Mouse (Mus musculus) gastrocnemius, postnatal 25 days (tissue): Measurements from ENCODE around the gene Nelfe. TPM values are rescaled to one million over a fixed set of nuclear protein-coding genes. Genes with fewer than 3 reads are reported as not detected.
A peak's percentile ranks its signal among the peaks of the same experiment; 100 is the strongest.
"Not testable (repeated sequence)": the region's sequence is repeated elsewhere in the genome, so short reads cannot be mapped to it uniquely, and the experiment has no call there.

Source experiments
- DNase-seq: peaks from one replicate; pipeline ENCODE4 v3.0.0; 2022
- microRNA-seq, 2 experiments: library from miRNA; unstranded; fragments of <30 nt; microRNA quantifications; one replicate each; pipeline ENCODE4 v1.2.0; 2021; ENCODE audit warnings: borderline replicate concordance in 2 of 2
- total RNA-seq, 2 experiments: library from RNA; stranded (reverse); gene quantifications; 1 replicate in 1 of 2; 2 replicates in 1 of 2; pipeline ENCODE4 v1.2.3; 2021

Nelfe gene
- total RNA-seq, 2 experiments from 2014 or later: 7.7 to 8.9 TPM

DNA sequence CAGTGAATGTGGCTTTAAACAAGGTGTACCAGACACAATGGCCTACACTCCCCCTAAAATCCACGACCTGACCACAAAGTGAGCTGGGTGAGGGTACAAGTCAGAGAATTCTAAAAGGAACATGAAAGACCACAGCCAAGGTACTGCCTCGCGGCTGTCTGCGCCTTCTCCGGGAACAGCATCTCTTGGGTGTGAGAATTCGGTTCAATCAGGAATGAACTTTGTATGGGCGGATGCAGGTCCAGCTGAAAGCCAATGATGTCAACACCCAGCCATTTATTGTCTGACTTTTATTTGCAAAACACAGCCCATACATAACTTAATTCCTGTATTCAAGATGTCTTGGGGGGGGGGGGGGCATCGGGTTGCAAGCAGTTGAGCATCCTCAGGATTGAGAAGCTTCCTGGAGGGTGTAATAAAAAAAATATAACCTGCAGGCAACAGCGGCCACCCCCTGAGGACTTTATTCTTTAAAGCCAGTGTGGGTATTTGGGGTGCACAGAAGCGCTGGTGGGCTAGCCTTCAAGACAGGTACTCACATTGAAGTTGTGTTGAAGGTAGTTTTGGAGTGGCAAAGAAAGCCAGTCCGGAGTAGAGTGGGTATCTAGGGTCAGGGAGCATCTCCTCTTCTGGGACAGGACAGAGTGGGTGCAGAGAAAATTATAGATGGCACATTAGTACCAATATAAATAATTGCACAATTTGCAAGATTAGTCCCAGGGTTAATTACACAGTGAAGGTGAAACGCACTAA lies 43.1 kb downstream of the Nelfe start:
- DNase-seq: no peak

DNA sequence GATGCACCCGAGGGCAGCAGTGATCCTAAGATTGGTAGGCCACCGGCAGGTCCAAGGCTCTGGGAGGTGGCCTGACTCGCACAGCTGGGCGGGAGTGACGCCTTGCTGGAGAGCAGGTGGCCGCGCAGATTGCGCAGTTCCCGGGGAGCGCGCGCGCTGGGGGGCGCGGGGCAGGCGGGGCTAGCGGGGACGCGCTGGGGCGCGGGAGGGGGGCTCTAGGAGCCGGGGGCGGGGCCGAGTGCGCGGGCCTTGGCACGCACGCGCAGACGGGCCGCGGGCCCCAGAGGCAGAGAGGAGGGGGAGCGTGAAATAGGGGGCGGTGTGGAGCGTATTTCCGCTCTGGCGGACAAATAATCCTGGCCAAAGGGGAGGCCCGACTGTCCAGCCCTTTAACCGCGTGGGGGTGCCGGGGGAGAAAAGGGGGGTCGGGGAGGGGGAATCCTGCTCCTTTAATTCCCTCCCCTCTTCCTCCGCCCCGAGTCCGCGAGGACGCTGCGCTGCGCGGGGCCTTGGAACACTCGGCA lies 43.9 kb downstream of the Nelfe start:
- DNase-seq: peak; percentile 94

DNA sequence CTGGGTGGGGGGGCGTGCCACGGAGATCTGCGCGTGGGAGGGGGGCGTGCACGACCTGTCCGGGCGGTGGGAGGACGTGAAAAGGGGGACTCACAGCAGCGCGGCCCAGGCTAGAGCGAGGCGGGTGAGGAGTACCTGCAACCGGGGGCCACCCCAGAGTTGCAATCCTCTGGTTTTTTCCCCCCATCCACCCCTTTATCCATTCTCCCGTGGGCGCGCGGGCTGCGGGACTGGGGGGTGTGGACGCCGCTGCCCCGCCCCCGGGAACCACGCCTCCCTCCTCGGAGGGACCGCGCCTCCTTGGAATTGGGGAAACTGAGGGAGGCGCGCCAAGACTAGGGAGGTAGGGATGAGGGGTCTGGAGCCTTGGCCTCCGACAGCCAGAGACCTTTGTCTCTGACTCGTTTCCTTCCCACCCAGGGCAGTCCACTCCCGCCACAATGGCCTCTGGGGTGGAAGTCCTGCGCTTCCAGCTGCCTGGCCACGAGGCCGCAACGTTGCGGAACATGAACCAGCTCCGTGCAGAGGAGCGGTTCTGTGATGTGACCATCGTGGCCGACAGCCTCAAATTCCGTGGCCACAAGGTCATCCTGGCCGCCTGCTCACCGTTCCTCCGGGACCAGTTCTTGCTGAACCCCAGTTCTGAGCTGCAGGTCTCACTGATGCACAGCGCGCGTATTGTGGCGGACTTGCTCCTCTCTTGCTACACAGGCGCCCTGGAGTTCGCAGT lies 44.8 kb downstream of the Nelfe start:
- DNase-seq: peak; percentile 57

DNA sequence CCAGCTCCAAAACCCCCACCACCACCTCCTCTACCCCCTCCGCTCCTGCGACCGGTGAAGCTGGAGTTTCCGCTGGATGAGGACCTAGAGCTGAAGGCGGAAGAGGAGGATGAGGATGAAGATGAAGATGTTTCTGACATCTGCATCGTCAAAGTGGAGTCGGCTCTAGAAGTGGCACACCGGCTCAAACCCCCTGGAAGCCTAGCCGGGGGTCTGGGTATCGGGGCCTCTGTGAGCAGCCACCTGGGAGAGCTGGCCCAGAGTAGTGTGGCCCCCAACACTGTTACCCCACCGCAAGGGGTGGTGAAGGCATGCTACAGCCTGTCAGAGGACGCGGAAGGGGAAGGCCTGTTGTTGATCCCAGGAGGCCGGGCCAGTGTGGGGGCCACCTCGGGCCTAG lies 45.5 kb downstream of the Nelfe start:
- DNase-seq: no peak

DNA sequence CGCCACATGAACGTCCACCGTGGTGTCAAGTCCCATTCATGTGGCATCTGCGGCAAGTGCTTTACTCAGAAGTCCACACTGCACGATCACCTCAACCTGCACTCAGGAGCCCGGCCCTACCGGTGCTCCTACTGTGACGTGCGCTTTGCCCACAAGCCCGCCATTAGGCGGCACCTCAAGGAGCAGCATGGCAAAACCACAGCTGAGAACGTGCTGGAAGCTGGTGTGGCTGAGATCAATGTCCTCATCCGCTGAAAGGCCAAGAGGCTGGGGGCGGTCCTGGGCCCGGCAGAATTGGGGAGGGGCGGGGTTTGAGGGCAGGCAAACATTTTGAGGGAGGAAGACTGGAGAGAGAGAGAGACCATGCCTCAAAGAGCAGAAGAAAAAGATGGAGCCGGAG lies 46.2 kb downstream of the Nelfe start:
- DNase-seq: no peak

DNA sequence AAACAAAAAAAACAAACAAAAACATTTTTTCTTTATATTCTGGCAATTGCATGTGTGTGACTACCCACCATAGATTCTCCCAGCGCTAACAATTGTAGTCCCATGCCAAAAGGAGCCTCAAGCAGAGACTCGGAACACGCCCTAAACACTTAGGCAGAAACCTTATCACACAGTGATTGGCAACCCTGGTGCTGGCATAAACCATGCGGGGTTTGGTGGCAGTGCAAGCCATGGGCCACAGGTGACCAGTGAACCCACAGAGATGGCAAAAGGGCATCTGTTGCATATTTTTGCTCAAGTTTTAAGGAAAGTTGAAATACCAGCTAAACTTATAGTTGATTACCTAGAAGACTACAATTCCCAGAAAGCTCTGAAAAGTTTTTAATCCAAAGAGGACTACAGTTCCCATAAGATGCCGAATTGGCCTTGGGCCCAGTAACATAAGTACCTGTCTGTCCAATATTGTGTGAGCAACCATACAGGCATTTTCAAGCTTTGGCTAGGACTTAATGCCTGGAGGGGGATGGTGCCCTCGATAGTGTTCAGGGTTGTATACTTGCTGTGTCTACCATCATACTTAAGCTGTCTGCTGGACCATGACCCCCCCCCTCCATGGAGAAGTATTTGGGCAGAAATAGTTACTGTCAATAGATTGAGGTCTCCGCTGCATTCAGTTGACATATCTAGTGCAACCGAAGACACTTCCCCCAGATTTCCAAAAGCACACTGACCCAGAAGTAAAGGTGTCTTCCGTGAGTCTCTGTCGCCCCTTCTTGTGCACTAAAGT lies 47.4 kb downstream of the Nelfe start:
- DNase-seq: no peak

DNA sequence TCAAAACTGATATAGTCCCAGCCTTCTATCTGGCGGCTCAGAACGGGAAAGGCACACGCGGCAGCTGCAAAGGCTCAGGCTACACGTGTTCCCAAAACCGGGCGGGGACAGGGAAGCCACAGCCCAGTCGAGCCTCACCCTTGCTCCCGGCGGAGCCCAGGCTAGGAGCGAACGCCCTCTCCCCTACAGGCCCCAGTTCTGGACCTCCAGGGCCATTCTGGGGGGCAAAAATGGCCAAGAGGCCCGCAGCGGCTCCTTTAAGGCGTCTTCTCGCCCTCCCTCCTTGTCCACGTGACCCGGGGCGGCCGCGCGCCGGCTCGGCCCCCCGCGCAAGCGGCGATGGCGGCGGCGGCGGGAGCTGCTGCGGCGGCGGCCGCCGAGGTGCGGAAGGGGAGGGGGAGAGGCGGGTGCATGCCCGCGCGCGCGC lies 48.0 kb downstream of the Nelfe start, which contains the start of the genes C2 and Ehmt2:
TSS of gene C2 (minus strand) at position 106 of the 427 bp plus-strand sequence.
TSS of gene Ehmt2 (plus strand) at position 310 of the 427 bp plus-strand sequence.
- DNase-seq: peak; percentile 84

DNA sequence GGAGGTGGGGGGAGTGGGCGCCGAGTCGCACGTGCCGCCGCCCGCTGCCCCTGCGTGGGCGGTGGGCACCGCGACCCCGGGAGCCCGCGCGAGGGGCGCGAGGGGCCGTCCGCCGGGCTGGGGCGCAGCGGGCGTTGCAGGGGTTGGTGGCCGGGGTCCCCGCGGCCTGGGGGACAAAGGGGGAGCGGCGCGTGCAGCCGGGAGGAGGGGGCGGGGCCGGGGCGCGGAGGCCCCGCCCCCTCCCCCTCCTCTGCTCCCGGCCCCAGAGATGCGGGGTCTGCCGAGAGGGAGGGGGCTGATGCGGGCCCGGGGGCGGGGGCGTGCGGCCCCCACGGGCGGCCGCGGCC lies 48.5 kb downstream of the Nelfe start:
- DNase-seq: no peak

DNA sequence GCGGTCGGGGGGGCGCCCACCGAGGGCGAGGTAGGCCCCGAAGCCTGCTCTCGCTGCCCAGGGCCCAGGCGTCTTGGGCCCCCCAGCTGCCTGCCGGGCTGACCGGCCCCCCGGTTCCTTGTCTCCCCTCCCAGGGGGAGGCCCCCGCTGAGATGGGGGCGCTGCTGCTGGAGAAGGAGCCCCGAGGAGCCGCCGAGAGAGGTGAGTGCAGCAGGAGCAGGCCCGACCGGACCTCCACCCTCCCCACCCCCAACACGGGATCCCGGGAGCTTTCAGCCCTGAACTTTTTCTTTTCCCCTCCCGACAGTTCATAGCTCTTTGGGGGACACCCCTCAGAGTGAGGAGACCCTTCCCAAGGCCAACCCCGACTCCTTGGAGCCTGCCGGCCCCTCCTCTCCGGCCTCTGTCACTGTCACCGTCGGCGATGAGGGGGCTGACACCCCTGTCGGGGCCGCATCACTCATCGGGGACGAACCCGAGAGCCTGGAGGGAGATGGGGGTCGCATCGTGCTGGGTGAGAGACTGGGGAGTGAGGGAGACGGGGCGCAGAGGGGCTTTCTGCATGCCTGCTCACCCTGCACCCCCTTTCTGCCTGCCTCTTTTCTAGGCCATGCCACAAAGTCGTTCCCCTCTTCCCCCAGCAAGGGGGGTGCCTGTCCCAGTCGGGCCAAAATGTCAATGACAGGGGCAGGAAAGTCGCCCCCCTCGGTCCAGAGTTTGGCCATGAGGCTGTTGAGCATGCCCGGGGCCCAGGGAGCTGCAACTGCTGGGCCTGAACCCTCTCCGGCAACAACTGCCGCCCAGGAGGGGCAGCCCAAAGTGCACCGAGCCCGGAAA lies 49.1 kb downstream of the Nelfe start:
- DNase-seq: peak; percentile 61

DNA sequence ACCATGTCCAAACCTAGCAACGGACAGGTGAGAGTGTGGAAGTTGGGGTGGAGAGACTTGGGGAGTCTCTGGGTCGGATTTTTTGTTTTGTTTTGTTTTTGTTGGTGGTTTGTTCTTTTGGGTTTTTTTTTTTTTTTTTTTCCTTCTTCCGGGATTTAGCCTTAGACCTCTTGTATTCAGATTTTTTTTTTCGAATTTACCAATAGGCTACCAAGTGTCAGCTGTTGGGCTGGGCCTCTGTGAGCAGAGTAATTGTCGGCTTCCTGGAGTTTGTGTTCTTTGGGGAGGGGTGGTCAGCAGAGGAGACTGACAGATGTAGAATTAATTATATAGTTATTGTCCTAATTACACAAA lies 49.7 kb downstream of the Nelfe start:
- no peak for DNase-seq

DNA sequence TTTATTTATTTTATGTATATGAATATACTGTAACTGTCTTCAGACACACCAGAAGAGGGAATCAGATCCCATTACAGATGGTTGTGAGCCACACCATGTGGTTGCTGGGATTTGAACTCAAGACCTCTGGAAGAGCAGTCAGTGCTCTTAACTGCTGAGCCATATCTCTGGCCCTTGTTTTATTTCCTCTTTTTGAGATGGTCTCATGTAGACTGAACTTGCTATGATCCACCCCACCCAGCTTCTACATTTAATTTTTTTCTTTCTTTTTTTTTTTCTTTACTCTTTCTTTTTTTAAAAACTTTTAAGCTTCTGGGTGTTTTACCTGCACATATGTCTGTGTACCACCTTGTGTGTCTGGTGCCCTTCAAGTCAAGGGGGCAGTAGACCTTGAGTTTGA lies 50.6 kb downstream of the Nelfe start:
- not testable (repeated sequence) for DNase-seq

DNA sequence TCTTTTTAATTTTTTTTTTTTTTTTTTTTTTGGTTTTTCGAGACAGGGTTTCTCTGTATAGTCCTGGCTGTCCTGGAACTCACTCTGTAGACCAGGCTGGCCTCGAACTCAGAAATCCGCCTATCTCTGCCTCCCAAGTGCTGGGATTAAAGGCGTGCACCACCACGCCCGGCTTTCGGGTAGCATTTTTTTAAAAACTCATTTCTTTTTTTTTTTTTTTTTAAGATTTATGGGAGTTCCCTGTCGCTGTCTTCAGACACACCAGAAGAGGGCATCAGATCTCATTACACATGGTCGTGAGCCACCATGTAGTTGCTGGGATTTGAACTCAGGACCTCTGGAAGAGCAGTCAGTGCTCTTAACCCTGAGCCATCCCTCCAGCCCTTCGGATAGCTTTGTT lies 51.8 kb downstream of the Nelfe start:
- DNase-seq: not testable (repeated sequence)

DNA sequence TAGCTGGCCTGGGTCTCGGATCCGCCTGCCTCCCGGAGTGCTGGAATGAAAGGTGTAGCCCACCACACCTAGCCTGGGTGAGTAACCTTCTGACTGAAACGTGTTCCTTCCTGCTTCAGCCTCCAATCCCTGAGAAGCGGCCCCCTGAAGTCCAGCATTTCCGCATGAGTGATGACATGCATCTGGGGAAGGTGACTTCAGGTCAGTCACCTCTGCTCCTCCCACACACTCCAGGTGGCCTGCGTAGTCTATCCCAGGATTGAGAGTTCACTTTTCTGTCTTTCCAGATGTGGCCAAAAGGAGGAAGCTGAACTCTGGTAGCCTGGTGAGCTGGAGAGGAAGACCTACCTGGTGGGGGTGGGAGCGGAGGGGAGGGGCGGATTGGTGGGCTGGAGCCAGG lies 52.7 kb downstream of the Nelfe start:
- DNase-seq: no peak

Small RNAs within 50 kb of the gene (microRNA-seq; reads per million reads assigned to microRNA genes)
- gene Mir6970 (0 reads per million in 2 experiments), gene Mir6971 (0.74 to 1.3 reads per million in 2 experiments), gene Mir6972 (0 reads per million in 2 experiments)

Other genes starting within 250 kb of the Nelfe start
- gene Rnf5, start 246.7 kb upstream of the Nelfe start, total RNA-seq: 10 to 100 TPM; 16.4 to 19.2 TPM
- gene Agpat1, start 246.1 kb upstream of the Nelfe start, total RNA-seq: 10 to 100 TPM; 53.6 to 56.9 TPM
- gene Egfl8, start 234.4 kb upstream of the Nelfe start, total RNA-seq: 1 to 10 TPM; 2.8 to 3.1 TPM
- 10 to 100 TPM; 37.2 to 43.0 TPM for gene Ppt2, start 221.9 kb upstream of the Nelfe start, total RNA-seq
- gene Prrt1, start 220.9 kb upstream of the Nelfe start, total RNA-seq: 1 to 10 TPM in 1 of 2 experiments, under 1 TPM in 1; 0.35 to 1.5 TPM
- gene Fkbpl, start 205.6 kb upstream of the Nelfe start, total RNA-seq: 1 to 10 TPM; 5.9 to 7.0 TPM
- gene Atf6b, start 203.2 kb upstream of the Nelfe start, total RNA-seq: 1 to 10 TPM; 7.1 to 7.2 TPM
- 10 to 100 TPM; 38.3 to 50.5 TPM for gene Tnxb, start 179.9 kb upstream of the Nelfe start, total RNA-seq
- gene C4b, start 106.5 kb upstream of the Nelfe start, total RNA-seq: 10 to 100 TPM in 1 of 2 experiments, 1 to 10 TPM in 1; 1.1 to 22.1 TPM
- gene Cyp21a1, start 45.8 kb upstream of the Nelfe start, total RNA-seq: under 1 TPM in 1 of 2 experiments, not detected in 1; 0.16 TPM
- gene Stk19, start 13.4 kb upstream of the Nelfe start, total RNA-seq: 1 to 10 TPM; 7.0 to 7.2 TPM
- gene Dxo, start 13.4 kb upstream of the Nelfe start, total RNA-seq: 10 to 100 TPM in 1 of 2 experiments, 1 to 10 TPM in 1; 7.6 to 10.5 TPM
- 10 to 100 TPM; 18.0 to 18.9 TPM for gene Skiv2l, start 181 bp upstream of the Nelfe start, total RNA-seq
- gene Cfb, start 12.1 kb downstream of the Nelfe start, total RNA-seq: 1 to 10 TPM in 1 of 2 experiments, under 1 TPM in 1; 0.95 to 8.2 TPM
- 1 to 10 TPM; 5.0 to 5.2 TPM for gene Zbtb12, start 29.1 kb downstream of the Nelfe start, total RNA-seq
- not detected for gene Gm20547, start 31.7 kb downstream of the Nelfe start, total RNA-seq
- 1 to 10 TPM; 2.6 to 2.9 TPM for gene C2, start 47.9 kb downstream of the Nelfe start, total RNA-seq
- 10 to 100 TPM; 25.5 to 26.4 TPM for gene Ehmt2, start 48.1 kb downstream of the Nelfe start, total RNA-seq
- not detected for gene Slc44a4, start 64.1 kb downstream of the Nelfe start, total RNA-seq
- gene Neu1, start 80.9 kb downstream of the Nelfe start, total RNA-seq: 1 to 10 TPM; 8.5 to 9.3 TPM
- 1 to 10 TPM; 4.4 to 6.7 TPM for gene Hspa1b, start 108.8 kb downstream of the Nelfe start, total RNA-seq
- not detected for gene Gm20481, start 119.5 kb downstream of the Nelfe start, total RNA-seq
- gene Hspa1a, start 121.8 kb downstream of the Nelfe start, total RNA-seq: 1 to 10 TPM; 5.9 to 8.1 TPM
- 10 to 100 TPM; 21.5 to 31.8 TPM for gene Hspa1l, start 122.3 kb downstream of the Nelfe start, total RNA-seq
- 10 to 100 TPM; 15.0 to 15.4 TPM for gene Lsm2, start 131.5 kb downstream of the Nelfe start, total RNA-seq
- gene Vars, start 150.6 kb downstream of the Nelfe start, total RNA-seq: 10 to 100 TPM; 29.4 to 31.2 TPM
- 1 to 10 TPM; 9.0 to 9.6 TPM for gene Vwa7, start 166.2 kb downstream of the Nelfe start, total RNA-seq
- under 1 TPM in 1 of 2 experiments, not detected in 1; 0.31 TPM for gene Sapcd1, start 177.6 kb downstream of the Nelfe start, total RNA-seq
- under 1 TPM; 0.67 to 0.72 TPM for gene Msh5, start 196.4 kb downstream of the Nelfe start, total RNA-seq
- 10 to 100 TPM; 12.4 to 18.6 TPM for gene Clic1, start 199.6 kb downstream of the Nelfe start, total RNA-seq
- 10 to 100 TPM; 11.1 to 13.3 TPM for gene Ddah2, start 208.6 kb downstream of the Nelfe start, total RNA-seq
- gene Ly6g6c, start 215.0 kb downstream of the Nelfe start, total RNA-seq: not detected
- gene Mpig6b, start 215.8 kb downstream of the Nelfe start, total RNA-seq: not detected
- gene Ly6g6e, start 226.5 kb downstream of the Nelfe start, total RNA-seq: not detected
- gene Ly6g6d, start 227.7 kb downstream of the Nelfe start, total RNA-seq: under 1 TPM; 0.51 to 0.72 TPM
- not detected for gene Ly6g6f, start 235.2 kb downstream of the Nelfe start, total RNA-seq
- 10 to 100 TPM; 61.9 to 62.4 TPM for gene Abhd16a, start 238.9 kb downstream of the Nelfe start, total RNA-seq